Mouse (Mus musculus): ENCODE measurements around the gene Gm45140.

Gene Gm45140

DNA sequence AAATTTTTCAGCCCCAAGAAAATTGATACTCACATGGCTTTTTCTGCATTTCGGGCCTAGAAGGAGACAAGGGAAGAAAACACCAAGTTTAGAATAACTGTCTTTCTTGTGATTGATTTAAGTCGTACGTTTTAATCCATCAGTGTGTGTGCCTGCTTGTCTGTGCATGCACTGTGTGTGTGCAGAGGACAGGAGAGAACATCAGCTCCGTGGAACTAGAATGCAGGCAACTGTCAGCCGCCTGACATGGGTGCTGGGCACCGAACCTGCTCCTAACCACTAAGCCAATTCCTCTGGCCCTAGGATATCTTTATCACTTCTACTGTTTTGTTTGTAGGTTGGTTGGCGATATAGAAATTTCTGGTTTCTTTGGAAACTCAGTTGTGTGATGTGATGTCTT lies at the start of gene Gm45140:
Gm45140 (minus strand) TSS at position 101 of the 400 bp plus-strand sequence.
- DNase-seq (ENCODE audit: low read depth, low spot score), result no peak

DNA sequence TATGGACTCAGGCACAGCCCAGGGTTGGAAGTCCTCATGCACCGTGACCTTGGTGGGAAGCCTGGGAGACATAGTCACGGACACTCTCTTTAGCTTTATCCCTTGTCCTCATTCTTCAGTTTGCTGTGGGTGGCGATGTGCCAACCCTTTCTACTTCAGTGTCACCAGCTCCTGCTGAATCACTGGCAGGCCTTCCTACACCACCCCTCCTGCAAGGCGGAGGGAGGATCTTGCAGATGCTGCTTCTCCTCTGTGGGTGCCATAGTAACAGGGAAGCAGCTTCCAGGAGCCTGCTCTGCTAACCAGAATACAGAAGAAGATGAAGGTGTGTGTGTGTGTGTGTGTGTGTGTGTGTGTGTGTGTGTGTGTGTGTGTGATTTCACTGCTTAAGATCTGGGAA lies 47.2 kb upstream of the Gm45140 start:
- no peak for DNase-seq (ENCODE audit: low read depth, low spot score)

DNA sequence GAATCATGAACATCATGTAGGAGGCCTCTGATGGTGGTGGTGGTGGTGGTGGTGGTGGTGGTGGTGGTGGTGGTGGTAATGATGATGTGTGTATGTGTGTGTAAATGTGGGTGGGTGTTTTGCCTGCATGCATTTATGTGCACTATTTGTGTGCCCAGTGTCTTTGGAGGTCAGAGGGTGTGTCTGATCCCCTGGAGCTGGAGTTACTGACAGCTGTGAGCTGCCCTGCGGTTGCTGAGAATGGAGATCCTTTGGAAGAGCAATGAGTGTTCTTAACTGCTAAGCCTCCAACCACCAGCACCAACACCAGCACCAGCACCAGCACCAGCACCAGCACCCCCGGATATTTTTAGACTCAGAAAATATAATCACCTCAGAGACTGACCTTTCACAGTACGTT lies 46.6 kb upstream of the Gm45140 start:
- DNase-seq (ENCODE audit: low read depth, low spot score), result no peak

DNA sequence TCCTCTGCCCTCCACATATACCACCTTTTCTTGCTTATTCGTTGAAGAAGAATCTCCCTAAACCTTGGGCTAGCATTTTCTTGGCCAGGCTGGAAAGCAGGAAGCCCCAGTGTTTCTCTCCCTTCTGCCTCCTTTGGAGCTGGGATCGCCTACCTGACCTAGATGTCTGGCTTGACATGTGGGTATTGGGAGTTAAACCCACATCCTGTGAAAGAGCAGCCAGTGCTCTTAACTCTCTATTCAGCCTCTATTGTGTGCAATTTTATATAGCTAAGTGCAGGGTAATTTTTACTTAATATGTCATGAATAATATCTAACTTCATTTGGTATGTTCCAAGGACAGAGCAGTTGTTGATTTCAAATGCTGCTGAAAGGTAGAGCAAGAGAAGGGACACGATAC lies 44.0 kb upstream of the Gm45140 start:
- DNase-seq (ENCODE audit: low read depth, low spot score), result no peak

DNA sequence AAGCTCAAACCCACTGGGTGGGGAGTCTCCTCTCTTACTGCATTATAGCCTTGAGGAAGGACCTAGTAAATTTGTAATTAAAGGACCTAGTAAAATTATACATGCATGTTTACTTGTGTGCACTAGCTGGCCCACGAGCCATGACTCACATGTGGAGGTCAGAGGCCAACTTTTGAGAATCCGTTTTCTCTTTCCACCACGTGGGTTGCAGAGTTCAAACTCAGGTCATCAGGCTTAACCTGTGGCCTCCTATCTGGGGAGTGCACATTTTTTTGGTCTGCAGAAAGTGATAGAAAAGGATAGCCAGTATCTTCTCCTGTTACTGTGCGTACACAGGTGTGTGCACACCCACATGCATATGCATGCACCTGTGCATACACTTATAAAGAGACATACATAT lies 43.4 kb upstream of the Gm45140 start:
- DNase-seq (ENCODE audit: low read depth, low spot score), result no peak

DNA sequence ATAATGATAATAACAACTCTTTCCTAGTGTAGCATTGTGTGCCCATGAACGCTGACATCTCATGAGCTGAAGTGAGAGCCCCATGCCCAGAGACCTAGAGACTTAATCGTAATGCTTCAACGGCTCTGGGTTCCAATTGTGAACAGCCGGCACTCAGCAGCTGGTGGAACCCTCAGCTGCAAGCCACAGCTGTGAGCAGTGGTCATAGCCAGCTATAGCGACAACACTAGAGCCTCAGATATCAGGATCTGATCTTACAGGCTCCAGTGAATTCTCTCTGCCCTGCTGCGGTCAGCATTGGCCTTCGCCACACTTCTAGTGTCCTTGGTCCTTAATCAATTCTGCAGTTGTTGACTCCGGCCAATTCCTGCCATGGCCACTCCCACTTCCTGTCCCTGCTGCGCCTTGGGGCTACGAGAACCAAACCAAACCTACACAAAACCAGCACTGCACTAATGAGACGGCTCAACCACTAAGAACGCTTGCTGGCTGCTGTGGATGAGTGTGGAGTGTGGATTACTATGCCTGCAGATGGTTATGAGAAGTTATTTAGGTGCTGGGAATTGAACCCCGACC lies 40.6 kb upstream of the Gm45140 start:
- DNase-seq (ENCODE audit: low read depth, low spot score), result no peak

DNA sequence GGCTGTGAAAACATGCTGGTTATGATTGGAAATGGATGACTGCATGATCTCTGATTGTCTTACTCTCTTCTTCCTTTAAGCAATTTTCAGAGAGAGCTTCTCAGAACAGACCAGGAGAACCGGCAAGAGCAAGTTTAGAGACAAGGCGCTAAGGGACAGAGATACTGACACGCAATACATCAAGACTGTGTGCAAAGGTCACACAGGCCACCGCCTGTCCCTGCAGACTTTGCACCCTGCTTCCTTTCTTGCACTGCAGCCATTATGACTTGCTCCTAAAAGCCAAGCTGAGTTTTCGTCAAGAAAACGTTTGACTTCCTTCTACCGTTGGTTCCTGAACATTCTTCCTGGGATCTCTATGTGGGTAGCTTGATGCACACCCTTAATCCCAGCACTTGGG lies 40.0 kb upstream of the Gm45140 start:
- no peak for DNase-seq (ENCODE audit: low read depth, low spot score)

DNA sequence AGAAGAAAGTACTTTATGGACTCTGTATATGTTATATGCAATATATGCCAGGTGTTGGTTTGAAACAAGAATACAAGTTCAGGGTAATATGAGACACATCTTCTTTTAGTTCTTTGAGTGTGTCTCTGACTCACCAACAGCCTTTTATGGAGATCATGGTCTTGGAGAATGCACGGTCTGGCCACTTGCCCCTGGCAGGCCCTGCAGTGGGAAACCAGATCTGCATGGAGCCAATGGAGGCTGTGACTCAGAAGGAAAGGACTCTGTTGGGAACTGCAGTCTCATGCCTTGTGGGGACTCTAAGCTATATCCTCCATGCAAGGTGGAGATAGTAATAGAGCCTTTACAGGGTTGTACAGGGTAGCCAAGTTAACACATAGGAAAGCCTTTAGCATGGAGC lies 39.5 kb upstream of the Gm45140 start:
- DNase-seq (ENCODE audit: low read depth, low spot score), result no peak

DNA sequence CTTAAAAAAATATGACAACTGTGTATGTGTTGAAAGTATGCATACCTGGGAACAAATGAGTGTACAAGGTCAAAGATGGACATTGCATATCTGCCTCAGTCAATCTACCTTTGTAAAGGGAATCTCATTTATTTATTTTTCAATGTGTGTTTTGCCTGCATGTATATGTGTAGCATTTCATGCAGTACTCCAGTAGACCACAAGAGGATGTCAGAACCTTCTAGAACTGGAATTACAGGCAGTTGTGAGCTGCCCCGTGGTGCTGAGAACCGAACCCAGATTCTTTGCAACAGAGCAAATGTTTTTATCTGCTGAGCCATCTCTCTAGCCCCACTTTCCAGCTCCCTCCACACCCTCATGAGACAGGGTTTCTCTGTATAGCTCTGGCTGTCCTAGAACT lies 38.4 kb upstream of the Gm45140 start:
- DNase-seq (ENCODE audit: low read depth, low spot score), result no peak

DNA sequence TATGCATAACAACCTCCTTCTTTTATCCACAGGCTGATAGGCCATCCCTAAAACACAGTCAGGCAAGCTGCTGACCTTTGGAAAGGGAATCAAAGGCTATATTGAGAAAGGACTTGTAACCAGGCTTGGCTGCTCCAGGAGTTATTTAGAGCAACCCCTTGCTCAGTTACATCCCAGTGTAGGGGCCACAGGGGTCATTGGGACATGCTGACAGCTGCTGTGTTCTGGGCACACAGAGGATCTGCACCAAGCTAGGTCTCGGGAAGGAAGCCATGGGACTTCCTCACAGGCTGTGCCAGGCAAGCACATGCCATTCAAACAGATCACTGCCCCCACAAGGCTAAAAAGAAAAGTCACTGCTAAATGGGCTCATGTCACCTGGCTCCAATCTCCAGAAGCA lies 37.5 kb upstream of the Gm45140 start:
- DNase-seq (ENCODE audit: low read depth, low spot score), result no peak

DNA sequence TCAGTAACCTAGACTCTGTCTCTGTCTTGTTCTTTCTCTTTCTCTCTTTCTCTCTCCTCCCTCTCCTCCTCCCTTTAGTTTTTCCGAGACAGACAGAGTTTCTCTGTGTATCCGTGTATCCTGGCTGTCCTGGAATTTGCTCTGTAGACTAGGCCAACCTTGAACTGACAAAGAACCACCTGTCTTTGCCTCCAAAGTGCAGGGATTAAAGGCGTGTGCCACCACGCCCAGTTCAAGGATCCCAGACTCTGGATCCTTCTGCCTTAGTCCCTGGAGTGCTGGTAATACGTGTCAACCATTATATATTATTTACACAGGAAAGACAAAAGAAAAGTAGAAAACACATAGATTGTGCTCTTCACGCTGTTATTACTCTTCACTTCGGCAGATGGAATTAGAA lies 35.6 kb upstream of the Gm45140 start:
- DNase-seq (ENCODE audit: low read depth, low spot score), result no peak

DNA sequence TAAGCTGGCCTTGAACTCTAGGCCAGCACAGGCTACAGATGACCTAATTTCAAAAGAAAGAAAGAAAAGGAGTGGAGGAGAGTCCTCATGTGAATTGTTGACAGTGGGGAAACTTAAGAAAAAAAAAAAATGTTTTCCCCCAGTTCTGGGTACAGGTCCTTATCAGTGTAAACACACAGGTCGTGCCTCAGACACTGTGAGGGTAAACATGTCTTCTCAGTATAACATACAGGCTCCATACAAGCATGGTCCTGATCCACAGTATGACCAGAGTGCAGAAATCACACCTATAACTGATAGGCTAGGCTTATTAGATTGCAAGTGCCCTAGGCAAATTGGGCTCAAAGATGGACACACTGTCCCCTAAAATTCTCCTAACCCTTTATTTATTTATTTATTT lies 34.8 kb upstream of the Gm45140 start:
- no peak for DNase-seq (ENCODE audit: low read depth, low spot score)

DNA sequence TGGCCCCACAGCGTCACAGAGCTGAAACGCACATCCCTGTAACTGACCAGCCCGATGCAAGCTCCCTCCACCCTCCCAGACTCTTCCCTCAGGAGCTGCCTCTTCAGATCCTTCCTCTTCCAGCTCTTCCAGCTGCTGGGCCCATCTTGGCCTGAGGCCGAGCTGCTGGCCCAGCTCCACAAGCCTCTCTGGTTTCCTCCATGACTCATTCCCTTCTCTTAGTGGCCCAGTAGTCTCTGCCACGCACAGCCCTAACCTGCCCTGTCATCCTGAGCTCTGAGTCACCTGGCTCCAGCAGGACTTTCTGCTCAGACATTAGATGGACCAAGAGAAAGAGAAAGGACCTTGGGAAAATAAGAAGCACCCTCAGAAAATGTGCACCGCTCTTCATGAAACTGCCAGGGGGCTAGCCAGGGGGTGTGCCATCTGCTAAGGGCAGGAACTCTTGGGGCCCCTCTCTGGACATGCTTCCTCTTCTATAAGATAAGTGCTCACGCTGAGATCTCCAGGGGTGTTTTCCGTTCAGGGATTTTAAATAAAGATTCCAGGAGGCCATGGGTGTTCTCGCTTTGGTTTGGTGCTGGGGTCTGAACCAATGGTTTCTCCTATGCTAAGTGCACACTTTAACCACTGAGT lies 33.4 kb upstream of the Gm45140 start:
- no peak for DNase-seq (ENCODE audit: low read depth, low spot score)

DNA sequence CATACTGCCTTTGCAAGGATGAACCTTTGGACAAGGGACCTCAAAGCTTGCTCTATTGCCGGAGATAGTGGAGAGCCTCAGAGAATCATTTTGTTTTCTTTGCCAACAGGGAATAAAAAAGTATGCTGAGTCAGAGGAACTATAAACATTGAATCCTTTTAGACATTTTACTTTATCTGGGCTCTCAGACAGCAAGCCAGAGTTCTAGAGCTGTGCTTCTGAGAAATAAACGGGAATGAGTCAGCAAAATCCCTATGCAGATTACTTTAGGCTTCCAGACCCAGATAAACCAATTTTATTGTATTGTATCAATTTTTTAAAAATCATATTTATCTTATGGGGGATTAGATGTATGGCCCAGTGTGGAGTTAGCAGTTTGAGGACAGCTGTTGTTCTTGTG lies 31.7 kb upstream of the Gm45140 start:
- DNase-seq (ENCODE audit: low read depth, low spot score), result peak; percentile 60

DNA sequence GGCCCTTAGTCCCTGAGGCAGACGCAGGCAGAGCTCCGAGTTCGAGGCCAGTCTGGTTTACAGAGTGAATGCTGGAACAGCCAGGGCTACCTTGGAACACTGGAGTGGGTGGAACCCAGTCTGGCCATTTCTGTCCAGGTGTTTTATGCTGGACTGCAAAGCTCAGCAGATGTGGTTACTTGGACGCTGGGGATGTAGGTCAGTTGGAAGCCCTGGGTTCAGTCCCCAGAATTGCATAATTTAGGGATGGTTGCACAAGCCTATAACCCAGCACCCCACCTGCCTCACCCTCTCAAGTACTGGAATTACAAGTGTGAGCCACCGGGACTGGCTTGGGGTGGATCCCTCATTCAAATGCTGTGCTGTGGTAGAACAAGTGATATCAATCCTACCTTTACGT lies 30.6 kb upstream of the Gm45140 start:
- DNase-seq (ENCODE audit: low read depth, low spot score), result no peak

DNA sequence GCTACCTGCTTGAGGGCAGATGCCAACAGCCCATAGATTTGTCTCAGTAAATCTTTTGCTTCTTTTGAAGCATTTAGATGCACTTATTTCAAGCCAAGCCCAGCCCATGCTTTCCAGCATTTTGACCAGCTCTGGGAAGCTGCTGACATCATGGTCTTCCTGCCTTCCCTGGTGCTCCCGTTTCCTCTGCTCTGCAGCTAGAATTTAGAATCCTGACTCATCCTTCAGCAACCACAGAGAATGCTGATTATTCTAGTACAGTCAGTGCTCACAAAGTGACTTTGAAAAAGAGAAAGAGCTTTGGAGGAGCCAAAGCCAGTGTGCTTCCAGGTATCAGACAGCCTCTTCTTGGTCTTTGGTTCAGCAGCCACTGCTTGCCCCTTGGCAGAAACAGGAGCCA lies 21.5 kb upstream of the Gm45140 start:
- no peak for DNase-seq (ENCODE audit: low read depth, low spot score)

DNA sequence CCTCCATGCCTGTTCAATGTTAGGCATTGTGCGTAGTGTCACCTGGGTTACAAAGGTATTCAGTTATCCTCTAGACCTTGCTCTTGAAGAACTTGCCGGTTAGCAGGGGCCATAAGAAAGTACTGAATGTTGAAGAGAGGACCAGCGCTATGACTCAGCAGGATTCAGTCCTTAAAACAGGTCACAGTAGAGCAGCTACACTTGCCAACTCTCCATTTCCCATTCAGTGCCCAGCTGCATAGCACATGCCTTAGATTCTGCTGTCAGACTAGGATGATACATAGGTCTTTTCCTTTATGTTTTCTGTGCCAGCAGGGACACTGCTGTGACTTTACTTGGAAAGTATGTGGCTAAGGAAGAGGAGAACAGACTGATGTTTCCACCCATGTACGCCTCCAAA lies 17.9 kb upstream of the Gm45140 start:
- no peak for DNase-seq (ENCODE audit: low read depth, low spot score)

DNA sequence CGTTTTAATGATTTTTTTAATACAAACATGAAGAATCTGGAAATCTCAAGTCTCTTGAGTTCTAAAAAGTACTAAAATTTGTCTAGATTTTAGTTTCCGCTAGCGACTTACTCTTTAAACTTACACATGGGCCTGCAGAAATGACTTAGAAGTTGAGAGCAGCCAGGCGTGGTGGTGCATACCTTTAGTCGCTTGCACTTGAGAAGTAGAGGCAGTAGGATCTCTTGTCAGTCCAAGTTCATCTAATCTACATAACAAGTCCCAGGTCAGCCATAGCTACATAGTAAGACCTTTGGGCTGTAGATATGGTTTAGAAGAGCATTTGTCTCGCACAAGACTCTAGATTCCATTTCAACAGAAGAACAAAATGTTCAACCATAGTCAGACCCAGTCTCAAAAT lies 16.3 kb upstream of the Gm45140 start:
- DNase-seq (ENCODE audit: low read depth, low spot score), result no peak

DNA sequence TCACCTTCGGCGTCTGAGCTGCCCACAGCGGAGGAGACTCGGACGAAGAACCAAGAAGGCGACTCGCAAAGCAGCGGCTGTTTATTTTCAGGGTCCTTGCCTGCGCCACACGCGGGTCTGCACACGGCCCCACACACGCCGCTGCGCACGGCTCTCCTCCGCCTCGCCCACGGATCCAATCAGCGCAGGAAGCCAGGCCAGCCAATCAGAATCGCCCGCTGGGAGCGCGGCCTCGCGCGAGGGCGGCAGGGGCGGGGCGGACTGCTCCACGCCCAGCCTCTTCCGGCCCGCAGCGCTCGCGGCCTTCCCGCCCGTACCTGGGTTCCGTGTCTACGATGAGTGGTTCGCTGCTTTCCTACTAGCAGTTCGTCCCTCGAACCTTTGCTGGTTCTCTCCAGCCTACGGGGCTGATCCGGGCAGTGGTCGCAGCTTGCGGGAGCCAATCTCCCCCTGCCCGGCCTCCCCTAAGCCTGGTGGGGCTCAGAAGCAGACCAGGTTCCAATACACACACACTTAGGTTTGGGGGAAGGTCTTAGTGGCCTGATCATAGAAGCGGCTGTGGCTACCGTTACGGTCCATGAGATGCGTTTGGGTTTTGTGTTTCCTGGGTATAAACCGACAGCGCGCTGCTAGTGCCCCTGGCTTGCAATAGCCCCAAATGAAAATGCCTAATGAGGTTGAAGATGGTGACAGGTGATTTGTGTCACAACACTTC lies 15.5 kb upstream of the Gm45140 start, which contains the start of gene Cnbp:
Cnbp (minus strand) TSS at position 207 of the 715 bp plus-strand sequence.
- peak; percentile 97 for DNase-seq (ENCODE audit: low read depth, low spot score)

DNA sequence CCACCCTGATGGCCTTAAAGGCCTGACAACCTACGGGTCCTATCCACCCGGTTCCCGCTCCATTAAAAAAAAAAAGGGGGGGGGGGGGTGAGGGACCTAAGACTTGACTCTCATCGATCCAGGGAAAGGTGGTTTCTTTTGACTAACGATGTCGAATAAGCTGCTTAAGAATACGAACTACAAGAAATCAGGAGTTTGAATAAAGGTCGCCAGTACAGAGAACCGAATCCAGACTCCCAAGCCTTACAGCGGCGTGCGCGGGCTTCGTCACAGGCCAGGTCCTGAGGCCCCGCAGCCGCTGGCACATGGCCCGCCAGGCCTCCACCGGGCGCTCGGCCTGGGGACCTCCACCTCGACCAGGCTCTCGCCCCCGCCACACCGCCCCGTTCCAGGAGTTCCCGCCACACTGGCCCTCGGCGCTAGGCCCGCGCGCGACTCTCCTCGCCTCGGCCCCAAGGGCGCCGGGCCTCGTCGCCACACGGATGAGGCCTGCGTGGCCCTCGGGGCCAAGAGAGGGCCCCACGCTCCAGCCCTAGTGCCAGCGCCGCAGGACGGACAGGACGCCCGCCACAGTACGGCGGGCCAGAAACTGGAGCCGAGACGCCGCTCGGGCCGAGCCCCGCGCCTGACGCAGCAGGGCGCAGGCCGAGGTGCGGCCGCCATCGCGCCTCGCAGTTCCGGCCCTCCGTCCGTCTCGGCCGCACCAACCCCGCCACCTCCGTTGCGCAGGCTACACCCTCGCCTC lies 14.7 kb upstream of the Gm45140 start:
- DNase-seq (ENCODE audit: low read depth, low spot score), result no peak

DNA sequence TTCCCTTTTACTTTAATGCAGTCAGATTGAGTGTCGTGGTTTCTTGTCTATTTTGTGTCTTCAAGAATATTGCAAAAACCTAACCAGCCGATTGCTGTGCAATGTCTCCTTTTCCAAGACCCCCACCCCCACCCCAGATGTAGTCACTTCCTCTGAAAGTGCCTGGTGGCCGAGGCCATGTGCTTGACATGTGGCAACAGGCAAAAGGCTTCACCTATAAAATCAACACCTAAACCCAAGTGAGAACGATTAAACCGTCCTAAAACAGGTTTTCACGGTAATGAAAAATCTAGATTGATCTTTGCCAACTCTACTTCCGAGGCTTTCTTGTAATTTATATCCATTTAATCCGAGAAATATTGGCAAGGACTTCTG lies 14.2 kb upstream of the Gm45140 start:
- DNase-seq (ENCODE audit: low read depth, low spot score), result no peak

DNA sequence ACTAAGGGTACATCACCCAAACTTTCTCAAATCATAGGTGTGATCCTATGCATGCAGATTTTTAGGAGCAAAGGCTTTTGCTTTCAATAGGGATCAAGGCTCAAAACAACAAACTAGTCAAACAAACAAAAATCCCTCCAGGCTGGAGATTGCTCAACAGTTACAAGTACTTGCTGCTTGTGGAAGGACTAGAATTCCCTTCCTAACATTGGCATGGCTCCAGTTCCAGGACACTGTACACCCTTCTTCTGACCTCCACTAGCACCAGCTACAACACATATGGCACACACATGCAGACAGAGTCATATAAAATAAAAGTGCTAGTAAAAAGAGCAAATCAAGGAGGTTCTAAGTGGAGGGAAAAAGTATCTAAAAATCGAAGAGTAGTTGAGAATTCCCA lies 11.2 kb upstream of the Gm45140 start:
- no peak for DNase-seq (ENCODE audit: low read depth, low spot score)

All from c-Kit-negative CD71-positive TER-119-positive erythroid progenitor cells, embryonic 14.5 days (primary cell).